Mouse (Mus musculus) cerebellum, adult (tissue): ENCODE results near the gene Ghsr.

ENCODE experiments used
- ATAC-seq: cut with Nextera tagmentation; 2 replicates; pipeline ENCODE4 v1.9.2; 2017; ENCODE audit warnings: mild to moderate bottlenecking, moderate library complexity, mixed read lengths; ENCODE audit not compliant: insufficient number of reproducible peaks, low FRiP score, low TSS enrichment

The Ghsr gene

DNA sequence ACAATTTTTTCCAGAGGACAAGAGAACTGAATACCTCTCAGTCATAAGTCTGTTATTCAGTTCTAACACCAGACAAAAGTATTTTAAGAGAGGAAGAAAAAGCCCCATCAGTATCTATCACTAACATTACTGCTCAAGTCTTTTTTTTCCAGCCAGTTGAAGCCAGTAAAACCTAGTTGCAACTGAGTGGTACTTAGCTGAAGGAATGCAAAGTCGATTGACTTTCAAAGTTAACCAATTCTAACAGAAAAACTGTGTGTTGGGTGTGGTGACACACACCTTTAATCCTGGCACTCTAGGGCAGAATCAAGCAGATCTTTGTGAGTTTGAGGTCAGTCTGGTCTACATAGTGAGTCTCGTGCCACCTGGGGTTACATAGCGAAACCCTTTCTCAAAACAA is 35.3 kb downstream of the Ghsr start:
- no peak for ATAC-seq

DNA sequence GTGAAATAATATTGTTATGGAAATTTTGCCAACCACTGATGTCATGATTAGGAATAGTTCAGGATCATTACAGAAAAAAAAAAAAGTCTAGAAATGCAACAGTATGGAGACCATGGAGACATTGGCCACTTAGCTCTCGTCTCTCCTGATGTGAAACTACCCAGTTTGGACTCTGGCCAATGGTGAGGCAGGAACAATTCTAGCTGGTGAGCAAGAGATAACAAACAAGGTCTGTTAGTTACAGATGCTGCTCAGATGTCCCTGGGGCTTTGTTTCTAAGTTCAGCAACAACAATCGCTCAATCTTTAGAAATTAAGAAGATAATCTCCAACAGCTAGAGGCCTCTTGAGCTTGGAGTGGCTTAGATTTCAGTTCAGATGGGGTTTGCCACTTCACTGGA is 37.4 kb downstream of the Ghsr start:
- ATAC-seq: no peak

GRCm38 (mm10) chr3:27411286-27411685 is 40.1 kb downstream of the Ghsr start:
- no peak for ATAC-seq

DNA sequence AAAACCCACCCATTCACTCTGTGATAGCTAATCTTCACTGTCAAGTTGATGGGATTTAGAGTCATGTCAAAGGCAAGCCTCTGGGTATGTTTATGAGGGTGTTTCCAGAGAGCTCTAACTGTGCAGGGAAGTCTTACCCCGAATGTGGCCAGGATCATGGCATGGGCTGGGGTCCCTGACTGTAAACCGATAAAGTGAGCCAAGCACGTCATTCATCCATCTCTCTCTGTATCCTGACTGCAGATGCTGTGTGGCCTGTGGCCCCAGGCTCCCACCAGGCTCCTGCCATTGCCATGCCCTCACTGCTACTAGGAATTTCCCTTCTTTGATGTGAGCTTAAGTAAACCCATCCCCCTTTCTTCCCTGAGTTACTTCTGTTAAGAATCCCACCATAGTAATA is 42.4 kb downstream of the Ghsr start:
- ATAC-seq: no peak

DNA sequence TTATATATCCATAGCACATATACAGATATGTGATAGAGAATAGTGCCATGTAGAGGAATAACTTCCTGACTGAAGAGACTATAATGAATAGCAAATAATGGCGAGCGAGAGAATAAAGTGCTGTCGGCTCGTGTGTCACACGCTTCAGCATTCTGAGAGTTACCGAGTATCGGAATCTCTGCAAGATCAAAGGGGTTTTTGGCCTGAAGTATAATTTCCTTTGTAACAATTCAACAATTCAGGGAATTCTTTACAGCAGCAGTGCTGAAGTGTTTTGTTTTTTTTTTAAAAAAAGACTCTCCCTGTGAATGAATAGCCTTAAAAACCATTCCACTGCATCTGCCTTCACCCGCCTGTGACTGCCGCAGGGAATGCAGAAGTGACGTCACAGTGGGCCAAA is 45.6 kb downstream of the Ghsr start:
- no peak for ATAC-seq

- ATAC-seq: no peak
These were observed 47.5 kb downstream of the Ghsr start for GRCm38 (mm10) chr3:27418602-27419001.

- no peak for ATAC-seq
These were observed 50.8 kb downstream of the Ghsr start for GRCm38 (mm10) chr3:27421980-27422379.

- no peak for ATAC-seq
These were observed 51.4 kb downstream of the Ghsr start for GRCm38 (mm10) chr3:27422521-27422920.

DNA sequence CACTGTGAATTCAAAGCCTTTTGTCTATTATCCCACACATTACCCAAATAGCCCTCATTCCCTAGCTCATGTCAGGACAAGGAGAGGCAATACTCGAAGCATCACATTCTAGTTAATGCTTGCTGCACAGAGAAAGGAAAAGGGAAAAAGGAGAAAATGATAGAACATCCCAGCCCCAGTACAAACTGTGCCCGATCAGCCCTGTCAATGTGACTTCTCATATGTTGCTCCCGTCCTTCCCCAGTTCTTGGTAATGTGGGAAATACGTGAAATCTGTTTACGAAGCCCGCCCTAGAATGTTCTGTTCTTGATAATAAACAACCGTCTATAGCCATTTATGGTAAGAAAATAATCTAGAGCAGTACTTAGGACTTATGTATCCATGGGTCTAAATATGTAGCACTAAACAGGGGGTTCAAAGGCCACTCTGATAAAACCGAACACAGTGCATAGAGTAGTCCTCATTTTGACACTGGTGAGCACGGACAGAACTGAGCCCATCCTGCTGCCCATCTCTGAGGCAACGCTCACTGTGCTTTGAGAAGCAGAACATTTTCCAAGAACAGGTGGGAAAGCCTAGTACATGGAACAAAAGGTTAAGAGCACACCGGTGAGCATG is 53.0 kb downstream of the Ghsr start:
- no peak for ATAC-seq

DNA sequence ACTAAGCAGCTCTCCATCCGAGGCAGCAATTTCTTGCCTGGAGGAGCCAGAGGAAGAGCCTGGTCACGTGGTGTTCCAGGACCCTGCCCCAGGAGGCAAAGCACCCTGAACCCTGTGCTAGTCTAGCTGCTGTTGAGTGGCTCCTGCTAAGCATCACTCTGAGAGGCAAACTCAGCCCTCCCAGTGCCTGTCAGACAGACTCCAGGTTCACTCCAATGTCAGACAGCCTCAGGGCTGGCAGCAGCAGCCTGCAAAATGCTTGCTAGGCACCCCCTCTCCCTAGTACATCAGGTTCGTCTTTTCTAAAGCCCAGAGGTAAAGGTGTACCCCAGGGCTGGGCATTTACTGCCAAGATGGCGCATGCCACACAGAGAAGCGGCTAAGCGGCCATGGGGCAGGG is 56.3 kb downstream of the Ghsr start:
- ATAC-seq: no peak
